Mouse (Mus musculus): ENCODE measurements around the gene Iscu. TPM values are rescaled to one million over a fixed set of nuclear protein-coding genes. Genes with fewer than 3 reads are reported as not detected.
"Not testable (repeated sequence)": the region's sequence is repeated elsewhere in the genome, so short reads cannot be mapped to it uniquely, and the experiment has no call there.

Iscu gene
- polyA plus RNA-seq, 1 experiment, result 16.5 TPM

DNA sequence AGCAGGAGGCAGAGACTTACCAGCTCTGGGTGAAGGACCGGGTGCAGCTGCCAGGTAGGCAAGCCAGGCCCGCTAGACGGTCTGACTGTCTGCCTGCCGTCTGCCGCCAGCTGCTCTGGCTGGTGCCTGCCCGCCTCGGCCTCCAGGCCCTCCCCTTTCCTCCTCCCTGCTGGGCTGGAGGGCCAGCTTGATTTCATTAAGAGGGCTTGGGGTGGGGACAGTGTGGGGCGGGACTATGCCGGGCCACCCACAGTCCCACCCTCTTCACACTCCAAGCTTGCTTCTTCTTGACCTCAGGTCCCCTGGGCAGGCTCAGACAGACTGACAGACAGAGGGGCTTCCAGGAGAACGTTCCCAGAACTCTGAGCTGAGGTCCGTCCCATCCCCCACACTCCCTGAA, 27.7 kb downstream of the Iscu start, which contains the start of gene Tmem119:
Gene Tmem119 (minus strand): TSS at position 237 of the 400 bp plus-strand sequence.
- Histone ChIP-seq H3K4me1 (ENCODE audit: control insufficient read depth) (no peaks in the 10 kb centered on the region; the same call in 1 of the 2 replicates), H3K9me3 (ENCODE audit: control insufficient read depth, low read length) (peaks cover 3% of the 10 kb centered on the region; the same call in 1 of the 2 replicates), H3K36me3 (ENCODE audit: control insufficient read depth) (no peaks in the 10 kb centered on the region), H3K27me3 (ENCODE audit: control insufficient read depth) (peaks cover 21% of the 10 kb centered on the region), H3K4me3 (replicated peaks) (no peak within 1 kb of the TSS)
- no peak for TF ChIP-seq GATA1 (IDR thresholded peaks at IDR 0.05; ENCODE audit: low read length)

DNA sequence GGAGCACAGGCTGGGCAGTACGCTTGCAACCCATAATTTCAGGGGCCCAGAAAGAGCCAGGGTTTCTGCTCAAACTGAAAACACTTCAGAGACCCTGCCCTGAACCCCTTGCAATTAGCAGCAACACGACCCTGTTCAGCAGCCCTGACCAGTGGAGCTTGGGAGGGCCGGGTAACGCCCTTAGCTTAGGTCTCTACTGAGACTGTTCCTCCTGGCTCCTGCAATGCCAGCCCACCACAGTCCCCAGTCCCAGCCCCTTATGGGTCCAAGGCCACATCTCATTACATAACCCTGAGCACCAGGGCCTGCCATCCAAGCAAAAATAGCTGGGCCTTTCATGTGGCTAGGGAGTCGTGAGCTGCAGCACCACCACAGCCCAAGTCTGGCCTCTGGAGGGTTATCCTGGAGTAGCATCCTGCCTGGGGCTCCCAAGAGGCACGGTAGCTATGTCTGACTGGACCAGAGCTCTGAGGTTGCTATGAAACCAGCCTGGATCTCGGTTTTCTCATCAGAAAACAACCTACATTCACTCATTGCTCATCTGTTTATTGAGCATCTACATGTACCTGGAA, 31.9 kb downstream of the Iscu start:
- Histone ChIP-seq H3K36me3 (ENCODE audit: control insufficient read depth) (no peaks in the 10 kb centered on the region), H3K27me3 (ENCODE audit: control insufficient read depth) (peaks cover 13% of the 10 kb centered on the region), H3K9me3 (ENCODE audit: control insufficient read depth, low read length) (peaks cover 3% of the 10 kb centered on the region; the same call in 1 of the 2 replicates), H3K4me3 (replicated peaks) (no peak overlapping the region), H3K4me1 (ENCODE audit: control insufficient read depth) (no peaks in the 10 kb centered on the region; the same call in 1 of the 2 replicates)
- TF ChIP-seq GATA1 (IDR thresholded peaks at IDR 0.05; ENCODE audit: low read length) (no peak), TAL1 (IDR thresholded peaks at IDR 0.05; ENCODE audit: low read length) (no peak)

DNA sequence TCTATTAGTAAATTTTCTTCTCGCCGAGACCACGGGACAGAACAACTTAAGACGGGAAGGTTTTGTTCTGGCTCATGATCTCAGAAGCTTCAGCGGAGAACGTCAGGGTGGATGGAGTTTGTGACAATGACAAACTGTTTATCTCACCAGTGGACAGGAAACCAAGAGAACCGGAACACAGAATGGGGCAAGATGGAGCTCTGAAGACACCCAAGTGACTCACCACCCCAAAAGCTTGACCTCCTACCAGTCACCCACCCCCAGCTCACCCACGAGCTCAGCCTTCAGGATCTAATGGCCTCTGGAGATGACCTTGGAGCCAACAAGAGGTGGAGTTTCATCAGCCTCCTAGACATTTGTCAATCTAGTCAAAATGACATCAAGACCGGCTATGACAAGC, 32.8 kb downstream of the Iscu start:
- TF ChIP-seq GATA1 (IDR thresholded peaks at IDR 0.05; ENCODE audit: low read length) (no peak), TAL1 (IDR thresholded peaks at IDR 0.05; ENCODE audit: low read length) (no peak)

DNA sequence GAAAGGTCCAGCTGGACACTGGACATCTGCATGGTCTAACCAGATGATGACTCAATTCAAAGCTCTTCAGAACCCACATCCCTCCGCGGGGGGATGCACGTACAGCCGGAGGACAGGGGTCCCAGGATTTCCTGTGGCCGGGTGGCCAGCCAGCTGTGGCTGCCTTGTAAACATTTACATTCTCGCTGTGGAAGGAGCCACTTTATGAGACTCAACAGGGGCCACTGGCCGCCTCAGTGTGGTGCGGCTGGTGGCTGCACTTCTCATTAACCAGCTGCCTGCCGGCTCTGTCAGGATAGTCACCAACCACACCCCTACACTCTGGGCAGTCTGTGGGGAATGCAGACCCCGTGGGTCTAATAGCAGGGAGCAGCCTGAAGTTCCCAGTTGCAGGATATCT, 33.9 kb downstream of the Iscu start:
- no peaks in the 10 kb centered on the region; the same call in 1 of the 2 replicates for H3K4me1 ChIP-seq (ENCODE audit: control insufficient read depth)
- no peaks in the 10 kb centered on the region for H3K36me3 ChIP-seq (ENCODE audit: control insufficient read depth)
- H3K27me3 ChIP-seq (ENCODE audit: control insufficient read depth), result peaks cover 5% of the 10 kb centered on the region; the same call in 1 of the 2 replicates
- peaks cover 4% of the 10 kb centered on the region for H3K9me3 ChIP-seq (ENCODE audit: control insufficient read depth, low read length)
- TF ChIP-seq GATA1 (IDR thresholded peaks at IDR 0.05; ENCODE audit: low read length) (no peak), TAL1 (IDR thresholded peaks at IDR 0.05; ENCODE audit: low read length) (no peak)
- no peak overlapping the region for H3K4me3 ChIP-seq (replicated peaks)

More for the DNA sequence above, 32.8 kb downstream of the Iscu start:
- H3K4me3 ChIP-seq (replicated peaks), result no peak overlapping the region
- peaks cover 3% of the 10 kb centered on the region; the same call in 1 of the 2 replicates for H3K9me3 ChIP-seq (ENCODE audit: control insufficient read depth, low read length)
- H3K4me1 ChIP-seq (ENCODE audit: control insufficient read depth), result no peaks in the 10 kb centered on the region; the same call in 1 of the 2 replicates
- peaks cover 7% of the 10 kb centered on the region; the same call in 1 of the 2 replicates for H3K27me3 ChIP-seq (ENCODE audit: control insufficient read depth)
- no peaks in the 10 kb centered on the region for H3K36me3 ChIP-seq (ENCODE audit: control insufficient read depth)

DNA sequence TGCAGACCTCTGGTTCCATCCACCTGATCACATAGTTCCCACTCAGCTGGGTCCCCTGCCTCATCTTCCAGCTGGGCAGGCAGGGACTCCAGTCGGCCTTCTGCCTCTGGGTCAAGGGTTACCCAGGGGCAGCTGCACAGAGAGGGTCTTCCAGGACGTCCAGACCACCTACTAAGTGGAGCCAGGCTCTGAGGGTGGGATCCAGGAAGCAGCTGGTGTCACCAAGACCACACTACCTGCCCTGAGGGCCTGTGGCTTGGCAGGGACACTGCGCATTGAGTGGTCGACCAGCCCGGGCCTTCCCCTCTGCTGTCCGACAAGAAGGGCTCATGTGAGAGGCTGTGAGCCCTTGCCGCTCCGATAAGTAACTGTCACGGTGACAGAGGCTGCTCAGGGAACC, 35.2 kb downstream of the Iscu start:
- peaks cover 2% of the 10 kb centered on the region; the same call in 1 of the 2 replicates for H3K27me3 ChIP-seq (ENCODE audit: control insufficient read depth)
- H3K36me3 ChIP-seq (ENCODE audit: control insufficient read depth), result no peaks in the 10 kb centered on the region
- H3K4me1 ChIP-seq (ENCODE audit: control insufficient read depth), result no peaks in the 10 kb centered on the region; the same call in 1 of the 2 replicates
- peaks cover 7% of the 10 kb centered on the region for H3K9me3 ChIP-seq (ENCODE audit: control insufficient read depth, low read length)
- no peak overlapping the region for H3K4me3 ChIP-seq (replicated peaks)
- TF ChIP-seq TAL1 (IDR thresholded peaks at IDR 0.05; ENCODE audit: low read length) (no peak), GATA1 (IDR thresholded peaks at IDR 0.05; ENCODE audit: low read length) (no peak)

DNA sequence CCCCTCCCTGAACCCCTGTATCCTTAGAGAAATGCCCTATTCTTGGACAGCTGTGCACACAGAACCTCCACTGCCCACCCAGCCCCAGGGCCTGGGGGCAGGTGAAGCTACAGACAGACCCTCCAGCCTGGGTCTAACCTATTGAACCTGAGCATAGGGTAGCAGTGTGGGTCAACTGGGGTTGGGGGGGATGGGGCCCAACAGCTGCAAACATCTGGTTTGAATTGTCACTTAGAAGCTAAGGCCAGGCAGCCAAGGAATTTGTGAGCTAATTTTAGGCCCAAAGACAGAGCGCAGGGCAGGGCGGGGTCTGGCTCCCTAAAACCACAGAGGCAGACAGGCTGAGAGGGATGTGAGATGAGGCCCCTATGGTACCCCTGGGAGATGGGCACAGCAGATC, 35.6 kb downstream of the Iscu start:
- Histone ChIP-seq H3K4me3 (replicated peaks) (no peak overlapping the region), H3K9me3 (ENCODE audit: control insufficient read depth, low read length) (peaks cover 7% of the 10 kb centered on the region), H3K36me3 (ENCODE audit: control insufficient read depth) (no peaks in the 10 kb centered on the region), H3K27me3 (ENCODE audit: control insufficient read depth) (peaks cover 2% of the 10 kb centered on the region; the same call in 1 of the 2 replicates), H3K4me1 (ENCODE audit: control insufficient read depth) (no peaks in the 10 kb centered on the region; the same call in 1 of the 2 replicates)
- TF ChIP-seq TAL1 (IDR thresholded peaks at IDR 0.05; ENCODE audit: low read length), result no peak
- no peak for TF ChIP-seq GATA1 (IDR thresholded peaks at IDR 0.05; ENCODE audit: low read length)

DNA sequence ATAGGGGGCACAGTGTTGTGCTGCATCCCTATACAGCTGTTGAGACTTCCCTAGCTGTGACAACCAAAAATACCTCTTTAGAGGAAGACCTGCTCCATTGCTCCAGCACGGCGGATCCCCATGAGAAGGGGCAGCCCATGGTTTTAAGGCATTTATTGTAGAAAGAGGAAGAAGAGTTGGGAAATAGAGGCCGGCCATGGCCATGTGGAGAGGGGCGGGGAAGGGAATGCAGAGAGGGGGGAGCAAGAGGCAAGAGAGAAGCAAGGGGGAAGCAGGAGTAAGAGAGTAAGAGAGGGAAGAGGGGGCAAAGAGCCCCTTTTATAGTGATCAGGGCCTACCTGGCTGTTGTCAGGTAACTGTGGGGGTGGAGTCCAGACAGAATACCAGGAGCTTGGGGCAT, 37.6 kb downstream of the Iscu start:
- Histone ChIP-seq H3K36me3 (ENCODE audit: control insufficient read depth) (no peaks in the 10 kb centered on the region), H3K4me1 (ENCODE audit: control insufficient read depth) (no peaks in the 10 kb centered on the region), H3K27me3 (ENCODE audit: control insufficient read depth) (peaks cover 10% of the 10 kb centered on the region), H3K4me3 (replicated peaks) (no peak overlapping the region), H3K9me3 (ENCODE audit: control insufficient read depth, low read length) (peaks cover 7% of the 10 kb centered on the region)
- no peak for TF ChIP-seq GATA1 (IDR thresholded peaks at IDR 0.05; ENCODE audit: low read length)
- TF ChIP-seq TAL1 (IDR thresholded peaks at IDR 0.05; ENCODE audit: low read length), result no peak

DNA sequence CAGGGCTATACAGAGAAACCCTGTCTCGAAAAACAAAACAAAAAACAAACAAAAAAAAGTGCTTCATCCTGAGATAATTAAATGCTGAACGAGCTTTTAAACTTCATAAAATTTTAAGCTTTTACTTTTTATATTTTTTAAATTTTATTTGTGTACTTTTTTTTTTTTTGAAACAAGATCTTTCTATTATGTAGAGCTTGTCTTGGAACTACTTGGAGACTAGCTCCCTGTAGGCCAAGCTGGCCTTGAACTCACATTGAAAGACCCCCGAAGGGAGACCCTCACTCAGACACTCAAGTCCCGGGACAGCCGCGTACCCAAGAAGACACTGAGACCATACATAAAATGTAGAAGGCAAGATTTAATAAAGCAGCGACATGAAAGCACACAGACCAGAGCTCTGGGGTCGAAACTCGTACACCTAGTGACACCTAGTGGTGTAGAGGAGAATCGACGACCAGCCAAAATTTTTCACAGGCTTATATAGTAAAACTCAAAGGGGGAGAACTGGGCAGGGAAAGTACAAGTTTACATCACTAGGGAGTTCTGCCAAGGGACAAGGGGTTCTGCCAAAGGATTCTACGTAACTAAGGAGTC, 39.4 kb downstream of the Iscu start:
- not testable (repeated sequence) for H3K4me3 ChIP-seq (replicated peaks); H3K27me3 ChIP-seq (ENCODE audit: control insufficient read depth); H3K36me3 ChIP-seq (ENCODE audit: control insufficient read depth); H3K9me3 ChIP-seq (ENCODE audit: control insufficient read depth, low read length); H3K4me1 ChIP-seq (ENCODE audit: control insufficient read depth)

DNA sequence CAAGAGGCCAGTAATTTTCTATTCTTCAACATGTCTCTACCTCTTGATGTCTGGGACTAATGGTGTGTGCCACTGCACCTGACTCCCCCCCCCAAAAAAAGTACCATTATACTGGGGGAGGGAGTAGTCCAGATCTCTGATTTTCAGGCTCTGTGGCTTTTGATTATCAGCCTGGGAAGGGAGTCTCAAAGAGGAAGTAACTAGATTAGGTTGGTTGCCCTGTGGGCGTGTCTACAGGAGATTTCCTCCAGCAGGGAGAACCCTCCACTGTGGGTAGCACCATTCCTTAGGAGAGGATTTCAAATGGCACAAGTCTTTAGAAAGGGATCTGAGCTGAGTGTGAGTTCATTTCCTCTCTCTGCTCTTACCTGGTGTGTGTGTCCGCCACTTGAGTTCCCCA, 40.1 kb downstream of the Iscu start:
- TF ChIP-seq GATA1 (IDR thresholded peaks at IDR 0.05; ENCODE audit: low read length), result no peak
- no peak for TF ChIP-seq TAL1 (IDR thresholded peaks at IDR 0.05; ENCODE audit: low read length)
- H3K9me3 ChIP-seq (ENCODE audit: control insufficient read depth, low read length), result peaks cover 7% of the 10 kb centered on the region
- peaks cover 8% of the 10 kb centered on the region for H3K27me3 ChIP-seq (ENCODE audit: control insufficient read depth)
- no peak overlapping the region for H3K4me3 ChIP-seq (replicated peaks)
- H3K4me1 ChIP-seq (ENCODE audit: control insufficient read depth), result peaks cover 5% of the 10 kb centered on the region
- no peaks in the 10 kb centered on the region for H3K36me3 ChIP-seq (ENCODE audit: control insufficient read depth)
